Comparison of ENCODE assay signal across 10 mouse cellular contexts in the genomic region with DNA sequence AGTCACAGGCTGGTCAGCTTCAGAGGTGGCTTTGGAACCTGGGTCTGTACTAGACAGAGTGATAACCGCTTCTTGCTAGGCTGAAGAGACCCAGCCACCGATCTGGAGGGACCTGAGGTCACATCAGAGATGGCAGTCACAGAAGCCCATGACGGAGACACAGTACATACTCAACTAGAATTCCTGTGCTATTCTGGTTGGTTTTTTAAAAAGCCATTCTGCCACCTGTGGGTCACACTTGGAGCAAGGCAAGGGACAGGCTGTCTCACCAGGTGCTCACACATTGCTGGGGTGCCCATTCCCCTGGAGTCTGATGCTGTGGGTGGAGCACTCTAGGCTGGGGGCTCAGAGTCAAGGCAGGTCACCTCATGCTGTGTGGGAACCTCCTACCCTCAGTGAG. TPM values are rescaled to one million over a fixed set of nuclear protein-coding genes. Genes with fewer than 3 reads are reported as not detected.
DNase-seq lines count a peak whose midpoint lies in the region; ATAC-seq and TF ChIP-seq lines count a peak whose summit lies in the region.
"Had no signal": no experiment of that assay in that cellular context is flagged by ENCODE, and none has a peak within 500 bp of the region (broad histone marks: within the 10 kb centered on the region; RNA-seq: fewer than 3 reads in every experiment).

No protein-coding gene starts in this region.

- ATAC-seq in heart, embryonic 11.5 days (replicated peaks; ENCODE audit: insufficient number of reproducible peaks, low FRiP score, low TSS enrichment), result no peak
- no peak for ATAC-seq in lung, embryonic 14.5 days (ENCODE audit: insufficient read depth)
- no peak for ATAC-seq in hindbrain, embryonic 16.5 days
- ATAC-seq in neural tube, embryonic 15.5 days (ENCODE audit: low FRiP score), result no peak
- no peak for ATAC-seq in megakaryocyte, adult 5-6 weeks (ENCODE audit: poor library complexity, severe bottlenecking)

- H3K4me3 ChIP-seq in heart, embryonic 11.5 days (ENCODE audit: low read depth, low read length), result no peak overlapping the region
- H3K4me3 ChIP-seq in lung, embryonic 14.5 days (ENCODE audit: low read depth, low read length), result peak overlapping the region; percentile 73; the same call in 1 of the 2 replicates
- peak overlapping the region; percentile 89 for H3K4me3 ChIP-seq in hindbrain, embryonic 16.5 days (ENCODE audit: low read length)
- H3K4me3 ChIP-seq in neural tube, embryonic 15.5 days (replicated peaks), result peak overlapping the region; percentile 66
- H3K4me3 ChIP-seq: megakaryocyte, embryonic 14.5 days had no signal

- no peaks in the 10 kb centered on the region for H3K36me3 ChIP-seq in heart, embryonic 11.5 days (ENCODE audit: control insufficient read depth, insufficient read depth, low read length)
- no peaks in the 10 kb centered on the region for H3K36me3 ChIP-seq in lung, embryonic 14.5 days (ENCODE audit: insufficient read depth)
- no peaks in the 10 kb centered on the region for H3K36me3 ChIP-seq in hindbrain, embryonic 16.5 days (ENCODE audit: control insufficient read depth, insufficient read depth, low read length)
- H3K36me3 ChIP-seq in neural tube, embryonic 15.5 days, result no peaks in the 10 kb centered on the region

- H3K9ac ChIP-seq in heart, embryonic 11.5 days (ENCODE audit: low read depth, low read length), result 0 out of 2 replicates have a peak overlapping the region, but pooled peaks have one; percentile 8
- no peak overlapping the region for H3K9ac ChIP-seq in lung, embryonic 14.5 days
- H3K9ac ChIP-seq in hindbrain, embryonic 16.5 days (ENCODE audit: low read depth, low read length), result no peak overlapping the region
- no peak overlapping the region for H3K9ac ChIP-seq in neural tube, embryonic 15.5 days (replicated peaks)

- H3K4me2 ChIP-seq in heart, embryonic 11.5 days, result peak overlapping the region; percentile 98
- peak overlapping the region; percentile 99 for H3K4me2 ChIP-seq in lung, embryonic 14.5 days
- H3K4me2 ChIP-seq in hindbrain, embryonic 16.5 days (ENCODE audit: low read length), result peak overlapping the region; percentile 97
- H3K4me2 ChIP-seq in neural tube, embryonic 15.5 days, result peak overlapping the region; percentile 95

- no peak overlapping the region for H3K27ac ChIP-seq in heart, embryonic 11.5 days (ENCODE audit: low read depth, low read length)
- no peak overlapping the region for H3K27ac ChIP-seq in lung, embryonic 14.5 days (ENCODE audit: low read depth)
- no peak overlapping the region for H3K27ac ChIP-seq in hindbrain, embryonic 16.5 days (ENCODE audit: low read depth, low read length)
- no peak overlapping the region for H3K27ac ChIP-seq in neural tube, embryonic 15.5 days (replicated peaks)

- no peak for DNase-seq in heart, postnatal 4 days
- no peak for DNase-seq in lung, embryonic 14.5 days
- DNase-seq in lung, postnatal 10 days, result no peak
- DNase-seq in layer of hippocampus, adult 8-10 months (ENCODE audit: low spot score in 2 of 2), result no peak
- DNase-seq: cerebellum, adult 11 months had no signal

- WGBS in heart, embryonic 11.5 days (ENCODE audit: insufficient replicate concordance), result 42% methylated on average over 3 of the region's 3 CpGs
- 46% methylated on average over 3 of the region's 3 CpGs for WGBS in lung, embryonic 14.5 days
- WGBS in hindbrain, embryonic 16.5 days, result 50% methylated on average over 3 of the region's 3 CpGs
- 67% methylated on average over 3 of the region's 3 CpGs for WGBS in neural tube, embryonic 15.5 days

- no peaks in the 10 kb centered on the region for H3K9me3 ChIP-seq in heart, embryonic 11.5 days (replicated peaks; ENCODE audit: control insufficient read depth, low read length)
- no peaks in the 10 kb centered on the region for H3K9me3 ChIP-seq in lung, embryonic 14.5 days (ENCODE audit: low read depth, low read length)
- no peaks in the 10 kb centered on the region for H3K9me3 ChIP-seq in hindbrain, embryonic 16.5 days (ENCODE audit: control insufficient read depth, low read length)
- H3K9me3 ChIP-seq in neural tube, embryonic 15.5 days (replicated peaks), result no peaks in the 10 kb centered on the region

- peaks cover 21% of the 10 kb centered on the region for H3K4me1 ChIP-seq in heart, embryonic 11.5 days (ENCODE audit: control insufficient read depth, insufficient read depth, low read length)
- peaks cover 11% of the 10 kb centered on the region; the same call in 1 of the 2 replicates for H3K4me1 ChIP-seq in lung, embryonic 14.5 days (ENCODE audit: insufficient read depth)
- peaks cover 9% of the 10 kb centered on the region for H3K4me1 ChIP-seq in hindbrain, embryonic 16.5 days (ENCODE audit: control insufficient read depth, insufficient read depth, low read depth, low read length)
- peaks cover 22% of the 10 kb centered on the region for H3K4me1 ChIP-seq in neural tube, embryonic 15.5 days

- no peak for TF ChIP-seq CTCF in lung, embryonic 14.5 days (IDR thresholded peaks at IDR 0.05; ENCODE audit: low read depth)

- H3K27me3 ChIP-seq in heart, embryonic 11.5 days (ENCODE audit: control insufficient read depth, insufficient read depth, low read length), result peaks cover 26% of the 10 kb centered on the region
- 0 out of 2 replicates have a peak, but pooled peaks cover 9% of the 10 kb centered on the region for H3K27me3 ChIP-seq in lung, embryonic 14.5 days (ENCODE audit: insufficient read depth, low read length)
- peaks cover 7% of the 10 kb centered on the region; the same call in 1 of the 2 replicates for H3K27me3 ChIP-seq in hindbrain, embryonic 16.5 days (replicated peaks; ENCODE audit: control insufficient read depth, insufficient read depth, low read length)
- H3K27me3 ChIP-seq in neural tube, embryonic 15.5 days (replicated peaks), result peaks cover 35% of the 10 kb centered on the region

RNA-seq across cellular contexts. Expression of gene Neurl1b, which starts 1.5 kb away (rescaled TPM):
- polyA plus RNA-seq in heart, embryonic 11.5 days (2014; fragmentation: Nextera tagmentation; extraction: Ambion mirVana), result 2.0 and 3.0 TPM in 2 replicates
- 10 to 100 TPM; 81.4 to 87.9 TPM for total RNA-seq in heart, postnatal 4 days (2021)
- polyA plus RNA-seq in lung, embryonic 14.5 days (2014; fragmentation: Nextera tagmentation; extraction: Ambion mirVana), result 1.9 and 2.1 TPM in 2 replicates
- polyA plus RNA-seq in hindbrain, embryonic 16.5 days (2015; fragmentation: Nextera tagmentation; extraction: Ambion mirVana), result 1.9 and 2.2 TPM in 2 replicates
- 1.3 and 1.8 TPM in 2 replicates for polyA plus RNA-seq in neural tube, embryonic 15.5 days (2015; fragmentation: Nextera tagmentation; extraction: Ambion mirVana)
- 6.8 and 8.5 TPM in 2 replicates for total RNA-seq in megakaryocyte, adult 5-6 weeks (2015)
- total RNA-seq in megakaryocyte, adult 5-6 weeks (2017), result 6.9 and 8.6 TPM in 2 replicates
- 10 to 100 TPM; 61.3 to 87.0 (median 69.3) TPM for total RNA-seq in layer of hippocampus, adult 8-10 months (2022)
